Mouse (Mus musculus): ENCODE results near the gene Lrp6.

- TF ChIP-seq CTCF (IDR thresholded peaks at IDR 0.05; ENCODE audit: low read depth, low read length): no peak
- TF ChIP-seq GATA2 (IDR thresholded peaks at IDR 0.05; ENCODE audit: borderline replicate concordance, low read depth, low read length): no peak
- no peak for TF ChIP-seq POLR2AphosphoS5 (IDR thresholded peaks at IDR 0.05; ENCODE audit: insufficient replicate concordance, low read depth, low read length)
- no peak for TF ChIP-seq GATA1 (IDR thresholded peaks at IDR 0.05; ENCODE audit: borderline replicate concordance, low read length)
- TF ChIP-seq TAL1 (conservative IDR thresholded peaks at IDR 0.05; ENCODE audit: low read depth, low read length): no peak
Observed at GRCm38 (mm10) chr6:134470857-134471256, 95.9 kb downstream of the Lrp6 start.
